In the genomic region with DNA sequence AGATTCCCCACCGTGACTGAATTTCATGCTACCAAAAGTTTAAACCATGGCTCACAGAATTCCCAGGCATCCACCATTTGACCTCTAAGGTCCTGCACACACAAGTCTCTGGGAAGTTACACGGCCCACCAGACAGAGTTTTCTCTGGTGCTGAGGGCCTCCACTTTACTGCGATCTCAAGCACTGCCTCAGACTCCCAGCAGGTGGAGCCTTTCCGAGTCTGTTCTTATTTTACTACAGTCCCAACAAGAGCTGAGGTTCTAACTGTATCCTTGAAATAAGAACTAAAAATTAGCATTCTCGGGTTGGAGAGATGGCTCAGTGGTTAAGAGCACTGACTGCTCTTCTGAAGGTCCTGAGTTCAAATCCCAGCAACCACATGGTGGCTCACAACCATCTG, we compare ENCODE assay signal across 10 mouse cellular contexts. TPM values are rescaled to one million over a fixed set of nuclear protein-coding genes. Genes with fewer than 3 reads are reported as not detected.
A peak's percentile ranks its signal among the peaks of the same experiment; 100 is the strongest.
DNase-seq lines count a peak whose midpoint lies in the region; ATAC-seq and TF ChIP-seq lines count a peak whose summit lies in the region.
"Had no signal": no experiment of that assay in that cellular context is flagged by ENCODE, and none has a peak within 500 bp of the region (broad histone marks: within the 10 kb centered on the region; RNA-seq: fewer than 3 reads in every experiment).

No protein-coding gene starts in this region.

- H3K9ac ChIP-seq in intestine, postnatal 0 days (ENCODE audit: low read depth, low read length), result no peak overlapping the region
- H3K9ac ChIP-seq: embryonic facial prominence, embryonic 13.5 days; limb, embryonic 15.5 days had no signal

- TF ChIP-seq CTCF in intestine, postnatal 0 days (IDR thresholded peaks at IDR 0.05; ENCODE audit: low read depth), result peak; percentile 74

- H3K27ac ChIP-seq in heart, embryonic 10.5 days, result no peak overlapping the region
- H3K27ac ChIP-seq in intestine, postnatal 0 days (ENCODE audit: low read depth, low read length), result no peak overlapping the region
- H3K27ac ChIP-seq: embryonic facial prominence, embryonic 13.5 days; limb, embryonic 15.5 days had no signal

- peak; percentile 59; the same call in 1 of the 2 replicates for ATAC-seq in intestine, postnatal 0 days

- 52% methylated on average over 5 of the region's 5 CpGs for whole genome bisulfite sequencing in heart, embryonic 10.5 days
- 54% methylated on average over 5 of the region's 5 CpGs for WGBS in intestine, postnatal 0 days

- no peak overlapping the region for H3K4me3 ChIP-seq in heart, embryonic 10.5 days
- H3K4me3 ChIP-seq in intestine, postnatal 0 days (ENCODE audit: low read depth, low read length), result no peak overlapping the region
- H3K4me3 ChIP-seq: embryonic facial prominence, embryonic 13.5 days; limb, embryonic 15.5 days had no signal

- H3K4me2 ChIP-seq in intestine, postnatal 0 days (replicated peaks; ENCODE audit: low read depth), result no peak overlapping the region
- H3K4me2 ChIP-seq: embryonic facial prominence, embryonic 13.5 days; limb, embryonic 15.5 days had no signal

- no peaks in the 10 kb centered on the region for H3K4me1 ChIP-seq in heart, embryonic 10.5 days
- no peaks in the 10 kb centered on the region for H3K4me1 ChIP-seq in intestine, postnatal 0 days (replicated peaks; ENCODE audit: control insufficient read depth, insufficient read depth, low read length)

- DNase-seq in heart, adult 18-20 months, result peak; percentile 22 to 56
- DNase-seq in heart, embryonic 10.5 days (ENCODE audit: low spot score), result no peak
- peak; percentile 23 for DNase-seq in urinary bladder, postnatal 25 days (ENCODE audit: low spot score)
- no peak for DNase-seq in urinary bladder, postnatal 4 days (ENCODE audit: low spot score in 2 of 2)
- DNase-seq in cerebellum, postnatal 25 days, result peak; percentile 38 to 61
- DNase-seq in lung, postnatal 10 days, result peak; percentile 68
- DNase-seq in thymus, postnatal 25 days, result peak; percentile 60

- H3K9me3 ChIP-seq in heart, embryonic 10.5 days, result no peaks in the 10 kb centered on the region
- H3K9me3 ChIP-seq in intestine, postnatal 0 days (ENCODE audit: control insufficient read depth), result no peaks in the 10 kb centered on the region
- H3K9me3 ChIP-seq: embryonic facial prominence, embryonic 13.5 days; limb, embryonic 15.5 days had no signal

- H3K36me3 ChIP-seq in heart, embryonic 10.5 days, result no peaks in the 10 kb centered on the region
- H3K36me3 ChIP-seq in intestine, postnatal 0 days (ENCODE audit: control insufficient read depth, insufficient read depth), result no peaks in the 10 kb centered on the region; the same call in 1 of the 2 replicates
- H3K36me3 ChIP-seq: embryonic facial prominence, embryonic 13.5 days; limb, embryonic 15.5 days had no signal

- H3K27me3 ChIP-seq in heart, embryonic 10.5 days (ENCODE audit: insufficient read depth, poor library complexity, severe bottlenecking), result no peaks in the 10 kb centered on the region
- no peaks in the 10 kb centered on the region for H3K27me3 ChIP-seq in intestine, postnatal 0 days (replicated peaks; ENCODE audit: control insufficient read depth, insufficient read depth, low read length)
- H3K27me3 ChIP-seq: embryonic facial prominence, embryonic 13.5 days; limb, embryonic 15.5 days had no signal

RNA-seq across cellular contexts. Expression of a gene that starts 15.7 kb away (rescaled TPM):
- total RNA-seq in heart, adult 18-20 months (2021), result under 1 TPM; 0.30 to 0.59 TPM
- 4.3 and 7.1 TPM in 2 replicates for polyA plus RNA-seq in heart, embryonic 10.5 days (2016; fragmentation: Nextera tagmentation; extraction: Ambion mirVana)
- polyA plus RNA-seq in intestine, postnatal 0 days (2015; fragmentation: Nextera tagmentation; extraction: Ambion mirVana), result 1.6 and 1.8 TPM in 2 replicates

RNA-seq across cellular contexts. Expression of a gene that starts 19.9 kb away (rescaled TPM):
- total RNA-seq in heart, adult 18-20 months (2021), result not detected
- polyA plus RNA-seq in heart, embryonic 10.5 days (2016; fragmentation: Nextera tagmentation; extraction: Ambion mirVana), result not detected in 2 replicates
- 0.14 and 0.35 TPM in 2 replicates for polyA plus RNA-seq in intestine, postnatal 0 days (2015; fragmentation: Nextera tagmentation; extraction: Ambion mirVana)
- polyA plus RNA-seq: embryonic facial prominence, embryonic 13.5 days; limb, embryonic 15.5 days had no signal

RNA-seq across cellular contexts. Expression of a gene that starts 24.9 kb away (rescaled TPM):
- total RNA-seq in heart, adult 18-20 months (2021), result under 1 TPM in 1 of 2 experiments, not detected in 1; 0.23 TPM
- 0.46 and 2.0 TPM in 2 replicates for polyA plus RNA-seq in heart, embryonic 10.5 days (2016; fragmentation: Nextera tagmentation; extraction: Ambion mirVana)
- polyA plus RNA-seq in intestine, postnatal 0 days (2015; fragmentation: Nextera tagmentation; extraction: Ambion mirVana), result 14.7 and 20.5 TPM in 2 replicates

RNA-seq across cellular contexts. Expression of a gene that starts 46.4 kb away (rescaled TPM):
- total RNA-seq in heart, adult 18-20 months (2021), result 10 to 100 TPM; 10.4 to 10.9 TPM
- 19.2 and 23.2 TPM in 2 replicates for polyA plus RNA-seq in heart, embryonic 10.5 days (2016; fragmentation: Nextera tagmentation; extraction: Ambion mirVana)
- polyA plus RNA-seq in intestine, postnatal 0 days (2015; fragmentation: Nextera tagmentation; extraction: Ambion mirVana), result 6.9 and 8.0 TPM in 2 replicates

RNA-seq across cellular contexts. Expression of a gene that starts 46.6 kb away (rescaled TPM):
- 10 to 100 TPM; 46.9 to 49.1 TPM for total RNA-seq in heart, adult 18-20 months (2021)
- polyA plus RNA-seq in heart, embryonic 10.5 days (2016; fragmentation: Nextera tagmentation; extraction: Ambion mirVana), result 101 and 125 TPM in 2 replicates
- polyA plus RNA-seq in intestine, postnatal 0 days (2015; fragmentation: Nextera tagmentation; extraction: Ambion mirVana), result 72.5 and 73.7 TPM in 2 replicates

Comparison
In these comparisons a context has a peak if more than half of its experiments do, and no peak if none do; other contexts are left out.
1. DNase-seq: peak in heart, adult 18-20 months (2 of 2), urinary bladder, postnatal 25 days (single experiment), cerebellum, postnatal 25 days (2 of 2), lung, postnatal 10 days (single experiment) and thymus, postnatal 25 days (single experiment); none in heart, embryonic 10.5 days (single experiment) and urinary bladder, postnatal 4 days (0 of 2).